Mouse (Mus musculus) layer of hippocampus, adult 8-10 months (tissue): ENCODE data around the gene Kcnip1. TPM values are rescaled to one million over a fixed set of nuclear protein-coding genes. Genes with fewer than 3 reads are reported as not detected.

Source experiments
- DNase-seq, 2 experiments: peaks; one replicate each; pipeline ENCODE4 v3.0.0; 2022; ENCODE audit warnings: low spot score in 2 of 2
- total RNA-seq, 4 experiments: library from RNA; stranded (reverse); gene quantifications; 2 replicates each; pipeline ENCODE4 v1.2.4; 2022

Kcnip1 gene
- total RNA-seq = 10 to 100 TPM; 17.4 to 21.0 (median 18.9) TPM

DNA sequence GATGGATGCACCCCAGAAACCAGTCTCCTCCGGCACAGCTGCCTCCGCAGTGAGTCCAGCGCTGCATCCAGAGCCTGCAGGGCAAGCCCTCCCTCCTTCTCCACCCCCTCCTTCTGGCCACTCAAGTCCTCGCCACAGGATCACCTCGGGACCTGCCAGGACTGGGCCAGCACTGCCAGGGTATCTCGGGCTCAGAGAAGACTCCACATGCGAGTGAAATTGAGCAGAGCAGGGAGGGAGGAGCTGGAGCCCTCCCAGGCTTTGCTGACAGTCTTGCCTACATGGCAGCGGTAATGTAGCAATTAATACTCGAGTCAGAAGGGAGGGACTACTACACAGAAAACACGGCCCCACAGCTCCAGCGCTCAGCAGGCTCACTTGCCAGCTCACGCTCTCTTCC, at the start of gene Kcnip1:
Gene Kcnip1, minus strand, starts transcription at position 215 of the 400 bp plus-strand sequence.
- DNase-seq = no peak

DNA sequence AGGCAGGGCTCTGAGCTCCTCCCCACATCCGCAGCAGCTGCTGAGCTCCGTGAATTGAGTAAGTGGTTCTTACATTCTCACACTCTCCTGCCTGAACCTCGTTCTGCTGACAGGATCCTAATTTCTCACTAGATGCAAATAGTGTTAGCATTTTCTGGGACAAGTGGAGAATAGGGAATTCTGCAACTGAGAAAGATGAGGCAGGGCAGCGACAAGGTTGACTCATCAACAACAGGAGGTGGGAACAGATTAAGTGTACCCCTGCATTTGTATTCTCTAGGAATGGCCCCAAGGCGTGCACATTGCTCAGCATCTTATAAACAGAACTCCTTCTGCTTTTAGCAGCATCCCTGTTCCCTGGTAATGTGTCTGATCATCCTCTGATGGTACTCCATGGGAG, 47.1 kb upstream of the Kcnip1 start:
- no peak for DNase-seq

DNA sequence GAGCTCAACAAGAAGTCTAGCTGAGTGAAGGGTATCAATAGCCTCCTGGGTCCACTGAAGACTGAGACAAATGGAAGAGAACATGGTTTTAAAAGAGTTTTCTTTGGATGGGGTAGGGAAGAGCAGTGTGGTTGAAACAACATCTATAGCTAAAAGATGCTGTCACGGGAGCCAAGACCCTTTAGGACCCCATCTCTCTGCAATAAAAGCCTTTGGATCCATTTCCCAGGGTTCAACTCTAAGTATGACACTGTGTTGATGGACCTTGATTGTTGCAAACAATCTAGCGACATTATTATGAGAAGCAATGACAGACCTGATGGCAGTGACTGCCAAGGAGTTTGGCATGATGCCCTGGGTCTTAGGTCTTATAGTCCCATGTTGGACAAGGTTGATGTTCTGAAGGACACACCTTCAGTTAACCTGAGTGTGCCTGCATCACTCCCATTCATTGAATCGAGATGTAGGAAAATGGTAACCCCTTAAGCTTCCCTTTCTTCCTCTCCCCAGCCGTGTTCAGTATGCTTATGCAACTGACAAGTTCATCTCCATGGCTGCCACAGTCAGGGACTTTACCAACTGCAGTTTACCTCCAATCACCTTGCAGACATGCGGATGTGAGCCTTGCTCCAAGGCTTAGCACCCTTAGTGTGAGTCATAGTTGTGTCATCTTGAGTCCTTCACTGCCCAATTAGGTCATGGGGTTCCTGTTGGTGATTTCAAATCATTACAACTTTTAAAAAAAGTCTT, 43.1 kb upstream of the Kcnip1 start:
- no peak for DNase-seq

DNA sequence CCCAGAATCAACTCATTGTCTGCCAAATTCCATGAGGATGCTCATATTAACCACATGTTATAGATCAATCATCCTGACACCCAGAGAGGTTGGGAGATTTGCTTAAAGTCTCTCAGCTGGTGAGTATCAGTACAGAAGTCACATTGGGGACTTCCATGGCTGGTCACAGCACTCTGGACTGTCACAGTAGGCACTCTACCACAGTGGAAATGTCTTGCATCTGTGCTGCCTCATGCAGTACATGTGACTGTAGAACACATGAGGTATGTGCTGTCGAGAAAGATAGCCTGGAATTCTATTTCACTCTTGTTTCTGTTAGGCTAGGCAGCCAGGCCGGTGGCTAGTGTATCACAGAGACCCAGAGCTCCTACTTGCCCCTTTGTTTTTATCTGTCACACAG, 41.8 kb upstream of the Kcnip1 start:
- DNase-seq = no peak

DNA sequence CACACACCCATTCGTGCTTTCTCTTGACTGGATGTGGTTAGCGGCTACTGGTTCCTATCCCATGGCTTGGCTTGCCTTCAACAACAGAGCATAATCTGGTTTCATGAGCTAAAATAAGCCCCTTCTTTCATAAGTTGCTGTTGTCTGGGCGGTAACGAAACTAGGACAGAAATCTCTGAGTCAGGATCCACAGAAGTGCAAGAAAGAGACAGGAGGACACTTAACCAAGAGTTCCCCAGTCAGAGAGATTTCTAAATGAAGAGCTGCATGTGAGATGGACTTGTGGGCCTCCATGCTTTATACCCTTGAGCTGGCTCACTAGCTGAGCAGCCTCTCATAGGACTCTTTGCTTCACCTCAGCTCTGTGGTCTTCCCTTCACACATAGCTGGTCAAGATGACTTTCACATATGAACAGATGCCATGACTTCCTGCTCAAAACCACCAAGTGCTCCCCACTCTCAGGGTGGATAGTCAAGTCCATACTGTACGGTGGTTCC, 41.1 kb upstream of the Kcnip1 start:
- no peak for DNase-seq

DNA sequence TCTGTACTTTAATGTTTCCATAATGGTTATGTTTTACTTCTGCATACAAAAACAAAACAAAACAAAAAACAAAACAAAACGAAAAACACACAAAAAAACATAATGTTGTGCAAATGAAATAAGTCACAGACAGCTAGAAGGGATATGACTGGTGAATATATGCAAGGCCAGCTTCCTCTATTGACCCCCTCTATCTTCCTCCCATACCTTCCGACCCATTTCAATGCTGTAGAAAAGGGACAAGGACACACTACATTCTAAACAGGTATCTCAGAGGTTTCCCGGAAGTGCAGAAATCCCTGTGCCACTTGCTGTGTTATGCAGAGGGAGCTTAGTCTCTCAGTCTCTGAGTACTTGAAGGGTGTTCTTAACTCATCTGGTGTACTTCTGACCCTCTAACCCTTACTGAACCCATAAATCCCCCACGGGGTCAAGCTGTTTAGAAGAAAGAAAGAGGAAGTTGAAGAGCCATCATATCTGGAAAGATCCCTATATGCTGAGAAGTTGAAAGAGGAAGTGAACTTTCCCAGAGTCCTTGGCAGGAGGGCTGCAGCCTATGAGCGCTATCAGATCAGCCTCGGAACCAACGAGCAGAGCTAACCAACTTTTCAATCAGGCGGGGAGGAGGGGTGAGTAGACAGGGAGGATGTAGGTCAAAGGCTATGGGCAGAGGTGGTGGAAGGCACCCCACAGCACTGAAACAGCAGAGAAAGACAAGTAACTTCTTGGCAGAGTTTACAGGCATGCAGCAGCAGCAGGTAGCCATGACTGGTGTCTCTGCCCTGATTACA, 38.3 kb upstream of the Kcnip1 start:
- DNase-seq = no peak

DNA sequence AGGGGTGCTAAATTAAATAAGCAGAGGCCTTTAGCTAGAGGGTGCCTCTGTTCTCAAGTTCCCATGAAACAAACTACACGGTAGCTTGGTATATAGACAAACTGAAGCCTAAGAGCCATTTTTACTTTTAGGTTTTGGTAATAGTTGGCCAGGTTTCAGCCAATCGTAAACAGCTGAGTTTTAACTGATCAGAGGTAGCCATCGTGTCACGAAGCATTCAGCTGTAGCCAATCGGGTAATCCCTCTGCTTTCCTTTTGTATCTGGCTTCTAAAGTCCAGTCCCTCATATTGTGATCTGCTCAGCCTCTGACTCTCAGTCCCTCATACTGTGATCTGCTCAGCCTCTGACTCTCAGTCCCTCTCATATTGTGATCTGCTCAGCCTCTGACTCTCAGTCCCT, 36.7 kb upstream of the Kcnip1 start:
- DNase-seq = no peak

DNA sequence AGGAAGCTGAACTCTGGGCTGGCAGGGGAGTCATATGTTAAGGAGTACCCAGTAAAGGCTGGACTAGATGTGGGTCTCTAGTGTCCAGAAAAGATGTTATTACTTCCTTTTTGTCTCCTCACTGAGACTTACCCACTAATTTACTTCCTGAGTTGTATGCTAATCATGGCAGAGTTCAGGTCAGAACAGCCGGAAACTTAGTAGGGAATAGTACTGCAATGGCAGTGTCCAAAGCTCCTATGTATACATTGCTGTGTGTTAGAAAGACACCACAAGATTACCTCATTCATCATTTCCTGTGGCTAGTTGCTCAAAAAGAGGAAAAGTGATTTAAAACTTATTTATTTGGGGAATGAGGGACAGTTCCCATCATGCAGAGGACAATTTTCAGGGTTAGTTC, 32.1 kb upstream of the Kcnip1 start:
- DNase-seq = no peak

DNA sequence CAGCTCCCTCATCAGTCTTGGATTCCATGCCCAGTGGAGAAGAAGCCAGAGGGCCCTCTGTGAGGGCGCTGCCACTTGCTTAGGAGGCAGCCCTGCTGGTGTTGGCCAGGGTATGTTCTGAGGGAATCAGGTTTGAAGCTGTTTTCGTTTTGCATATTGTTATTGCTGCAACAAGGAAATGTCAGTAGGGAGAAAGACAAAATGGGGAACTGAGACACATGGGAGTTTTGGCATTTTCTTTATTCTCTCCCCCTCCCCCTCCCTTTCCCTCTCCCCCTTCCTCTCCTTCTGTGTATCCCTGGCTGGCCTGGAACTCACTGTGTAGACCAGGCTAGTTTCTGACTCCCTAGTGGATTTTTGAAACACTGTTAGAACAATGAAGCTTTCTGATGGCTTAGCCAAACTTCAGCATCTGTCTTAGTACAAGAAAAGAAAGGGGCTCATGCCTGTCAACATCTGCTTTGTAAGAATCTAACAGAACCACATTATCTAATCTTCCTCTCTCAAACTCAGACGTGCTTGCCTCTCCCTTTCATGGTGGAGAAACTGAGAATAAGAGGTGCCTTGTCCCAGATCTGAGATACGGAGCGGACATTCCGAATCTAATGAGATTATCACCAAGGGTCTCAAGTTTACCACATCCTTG, 19.2 kb upstream of the Kcnip1 start:
- DNase-seq = no peak

DNA sequence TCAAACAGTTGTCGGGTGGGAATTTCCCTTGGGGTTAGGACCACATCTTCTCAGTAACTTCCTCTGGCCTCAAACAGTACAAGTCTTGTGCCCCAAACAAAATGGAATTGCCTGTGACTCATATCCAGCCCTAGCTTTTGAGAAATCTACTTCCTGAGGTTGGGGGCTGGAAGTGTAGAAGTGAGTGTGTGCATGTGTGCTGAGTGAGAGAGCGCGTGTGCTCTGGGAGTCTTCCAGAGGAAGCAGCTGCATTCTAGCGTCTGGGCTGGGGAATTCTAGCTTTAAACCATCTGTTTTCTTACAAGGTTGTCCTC, 17.9 kb upstream of the Kcnip1 start:
- no peak for DNase-seq

DNA sequence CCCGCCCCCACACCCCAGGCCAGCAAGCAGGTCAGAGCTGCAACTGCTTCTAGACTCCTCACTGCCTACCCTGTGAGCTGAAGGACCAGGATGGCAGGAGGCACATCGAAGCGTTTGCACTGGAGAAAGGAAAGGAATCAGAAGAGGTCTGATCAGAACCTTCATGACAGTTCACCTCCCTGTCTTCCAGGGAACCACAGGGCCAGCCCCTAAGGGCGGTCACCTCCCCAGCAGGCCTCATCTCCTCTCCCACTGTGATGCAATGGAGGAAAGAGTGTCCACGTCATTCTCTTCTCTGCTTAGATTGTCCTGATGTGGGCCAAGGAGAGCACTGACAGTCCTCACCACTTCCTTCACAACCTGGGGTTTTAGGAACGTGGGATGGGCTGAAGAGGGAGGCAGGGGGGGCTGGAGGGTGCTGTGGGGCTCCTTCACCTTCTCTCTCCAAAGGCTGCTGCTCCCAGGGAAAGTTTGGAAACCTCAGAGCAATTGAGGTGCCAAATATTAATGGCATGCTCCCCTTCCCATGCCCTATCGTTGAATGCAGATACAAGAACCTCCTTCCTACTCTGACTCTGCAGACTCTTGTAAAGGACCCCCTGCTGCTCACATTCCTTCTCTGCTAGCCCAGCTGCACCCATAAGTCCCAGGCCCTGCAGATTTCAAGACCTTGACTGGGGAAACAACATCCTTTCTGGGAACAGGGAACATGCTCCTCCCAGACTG, 17.3 kb upstream of the Kcnip1 start:
- DNase-seq = no peak

DNA sequence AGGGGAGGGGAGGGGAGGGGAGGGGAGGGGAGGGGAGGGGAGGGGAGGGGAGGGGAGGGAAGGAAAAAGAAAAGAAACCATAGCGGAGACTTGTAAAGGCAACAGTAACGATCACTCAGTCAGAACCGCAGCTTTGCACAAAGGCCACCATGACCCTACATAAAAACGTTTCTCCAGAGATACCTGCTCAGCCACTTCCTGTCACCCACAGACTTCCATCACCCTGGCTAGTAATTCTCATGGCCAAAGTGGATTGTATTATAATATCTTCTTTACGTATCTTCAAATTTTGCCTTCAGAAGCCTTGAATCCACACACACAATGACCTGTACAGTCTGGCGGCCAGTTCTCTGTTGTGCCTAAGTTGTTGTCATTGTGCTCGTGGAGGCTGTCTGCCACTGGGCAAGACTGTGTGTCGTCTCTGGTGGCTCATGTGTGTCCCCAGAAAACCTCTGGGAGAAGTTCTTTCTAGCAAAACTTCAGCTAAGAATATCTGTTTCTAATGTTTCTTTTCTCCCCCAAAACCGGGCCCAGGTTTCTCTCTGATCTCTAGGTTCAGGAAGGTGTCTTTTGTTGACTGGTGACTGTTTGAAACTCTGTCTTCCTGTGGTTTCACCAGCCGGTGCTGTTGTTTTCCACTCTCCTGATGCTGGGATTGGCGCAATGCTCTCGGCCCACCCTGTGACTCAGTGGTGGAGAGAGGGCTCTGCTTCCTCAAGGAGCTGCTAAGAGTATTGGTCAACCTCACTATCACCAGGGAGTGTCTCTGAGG, 16.6 kb upstream of the Kcnip1 start:
- DNase-seq = no peak

DNA sequence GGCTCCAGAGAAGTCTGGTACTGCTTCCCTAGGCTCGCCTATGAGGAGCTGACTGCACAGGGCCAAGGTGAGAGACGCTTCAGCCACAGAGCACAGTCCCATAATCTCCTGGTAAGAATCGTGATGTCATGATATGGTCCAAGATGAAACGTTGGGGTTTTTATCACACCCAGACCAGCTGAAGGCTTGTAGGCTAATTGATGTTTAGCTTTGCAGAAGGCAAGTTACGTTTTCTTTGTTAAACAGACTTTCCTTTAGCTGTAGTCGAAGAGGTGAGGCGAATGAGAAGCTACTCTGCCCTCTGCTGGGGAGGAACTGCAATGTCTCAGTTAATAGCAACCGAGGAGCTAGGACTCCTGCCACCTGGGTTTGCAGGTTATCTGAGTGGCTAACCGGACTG, 15.8 kb upstream of the Kcnip1 start:
- peak; percentile 22 to 46 for DNase-seq

DNA sequence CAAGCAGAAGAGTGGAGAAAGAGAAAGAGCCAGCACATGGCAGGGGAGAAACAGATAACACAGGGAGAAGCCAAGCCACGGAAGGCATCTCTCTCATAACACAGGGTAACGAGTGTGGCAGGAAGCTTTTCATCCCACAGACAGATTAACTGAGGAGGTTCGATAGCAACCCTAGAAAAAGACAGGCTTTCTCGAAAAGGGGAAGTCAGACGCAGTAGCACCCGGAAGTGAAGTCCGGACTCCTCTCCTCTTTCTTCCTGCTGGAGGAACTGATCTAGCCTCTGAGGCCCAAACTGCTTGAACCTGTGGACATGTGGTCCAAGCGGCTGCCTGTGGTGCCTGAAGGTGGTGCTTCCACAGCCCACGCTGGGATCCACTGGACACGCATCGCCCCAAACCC, 15.3 kb upstream of the Kcnip1 start:
- DNase-seq = no peak

DNA sequence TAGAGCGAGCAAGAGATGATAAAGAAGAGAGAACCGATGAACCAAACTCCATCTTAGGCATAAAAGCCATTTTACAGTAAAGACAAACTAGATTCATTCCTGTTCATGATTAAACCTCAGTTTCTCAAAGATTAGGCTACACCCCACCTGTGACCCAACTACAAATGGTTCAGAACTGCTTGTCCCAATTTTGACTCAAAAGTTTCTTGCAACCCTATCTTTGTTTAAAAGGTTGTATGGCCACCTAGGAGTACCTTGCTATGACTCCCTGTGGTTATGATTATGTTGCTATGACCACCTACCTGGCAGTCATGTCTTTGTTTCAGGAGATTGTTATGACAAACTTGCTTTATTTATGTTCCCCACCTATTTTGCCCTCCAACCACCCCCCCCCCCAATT, 14.7 kb upstream of the Kcnip1 start:
- DNase-seq = no peak

DNA sequence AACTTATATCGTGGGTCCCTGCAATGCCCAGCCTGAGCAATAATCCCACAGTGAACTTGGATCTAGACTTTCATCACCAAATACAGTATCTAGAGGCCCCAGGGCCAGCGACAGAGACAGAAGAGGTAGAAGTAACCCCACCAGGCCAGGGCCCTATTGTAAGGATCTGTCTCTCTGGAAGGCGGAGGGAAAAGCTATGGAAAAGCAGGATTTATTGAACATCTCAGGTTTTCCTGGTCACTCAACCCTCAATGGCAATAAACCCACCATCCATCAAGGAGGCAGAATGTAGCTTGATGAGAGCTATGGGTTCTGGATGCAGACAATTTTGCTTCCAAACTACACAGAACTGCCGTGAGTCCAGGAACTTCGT, 9.6 kb upstream of the Kcnip1 start:
- no peak for DNase-seq

DNA sequence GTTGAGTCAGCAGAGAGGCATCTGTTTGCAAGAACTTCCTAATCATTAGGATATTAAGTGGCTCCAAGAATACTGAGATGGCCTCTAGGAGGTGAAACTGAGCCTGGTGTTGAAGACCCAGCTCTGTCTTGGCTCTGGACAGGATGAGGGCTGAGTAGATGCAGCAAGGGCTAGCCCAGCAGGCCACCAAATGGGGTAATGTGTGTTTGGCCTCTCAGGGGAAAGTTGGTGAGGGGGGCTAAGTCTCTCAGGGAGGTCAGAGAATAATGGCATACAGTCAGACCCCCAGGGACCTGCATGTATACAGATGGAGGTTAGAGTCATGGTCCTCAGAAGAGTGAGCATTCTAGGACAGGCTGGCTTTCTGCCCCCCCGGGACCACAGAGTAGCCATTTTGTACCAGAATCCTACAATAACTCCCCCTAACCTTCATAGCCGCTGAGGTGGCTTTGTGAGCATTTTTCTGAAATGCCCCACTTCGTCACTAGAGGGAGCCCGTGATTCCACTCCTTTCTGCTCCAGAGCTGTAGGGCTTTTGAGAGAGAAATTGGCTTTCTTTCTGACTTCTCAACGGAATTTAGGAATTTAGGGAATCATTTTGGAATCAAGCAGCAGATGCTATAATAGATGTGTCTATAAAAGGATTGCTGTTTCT, 9.1 kb upstream of the Kcnip1 start:
- peak in 1 of 2 experiments; percentile 65 for DNase-seq

DNA sequence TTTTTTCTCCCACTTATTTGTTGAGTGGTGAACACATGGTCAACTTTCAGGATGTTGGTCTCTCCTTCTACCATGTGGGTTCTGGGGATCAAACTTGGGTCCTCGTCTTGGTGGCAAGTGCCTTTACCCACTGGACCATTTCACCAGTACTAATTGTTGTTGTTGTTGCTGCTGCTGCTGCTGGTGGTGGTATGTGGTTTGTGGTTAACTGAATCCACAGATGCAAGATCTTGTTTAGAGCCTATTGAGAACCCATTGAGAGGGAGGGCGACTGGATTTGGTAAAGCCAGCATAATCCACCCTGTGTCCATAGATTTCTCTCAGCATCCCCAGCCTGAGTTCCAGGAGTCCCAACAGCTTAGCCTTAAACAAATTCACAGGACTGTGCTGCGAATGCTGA, 7.5 kb upstream of the Kcnip1 start:
- no peak for DNase-seq

DNA sequence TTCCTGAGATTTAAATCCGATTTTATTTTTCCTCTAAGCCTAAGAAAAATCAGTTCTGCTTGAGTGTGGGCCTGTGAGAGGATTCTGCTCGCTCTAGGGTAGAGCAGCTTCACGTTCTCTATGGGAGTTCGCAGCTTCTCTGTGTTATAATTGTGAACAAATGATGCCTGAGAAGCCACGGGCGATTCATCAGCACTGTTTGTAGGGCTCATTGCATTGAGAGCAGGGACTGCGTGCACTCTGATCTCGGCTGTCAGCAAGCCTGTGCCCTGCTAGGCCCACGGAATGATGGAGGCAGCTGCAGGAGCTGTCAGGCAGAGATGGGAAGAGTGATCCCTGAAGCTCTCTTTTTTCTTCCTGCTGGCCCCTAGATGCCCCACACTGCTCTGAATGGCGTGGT, 5.3 kb upstream of the Kcnip1 start:
- no peak for DNase-seq

DNA sequence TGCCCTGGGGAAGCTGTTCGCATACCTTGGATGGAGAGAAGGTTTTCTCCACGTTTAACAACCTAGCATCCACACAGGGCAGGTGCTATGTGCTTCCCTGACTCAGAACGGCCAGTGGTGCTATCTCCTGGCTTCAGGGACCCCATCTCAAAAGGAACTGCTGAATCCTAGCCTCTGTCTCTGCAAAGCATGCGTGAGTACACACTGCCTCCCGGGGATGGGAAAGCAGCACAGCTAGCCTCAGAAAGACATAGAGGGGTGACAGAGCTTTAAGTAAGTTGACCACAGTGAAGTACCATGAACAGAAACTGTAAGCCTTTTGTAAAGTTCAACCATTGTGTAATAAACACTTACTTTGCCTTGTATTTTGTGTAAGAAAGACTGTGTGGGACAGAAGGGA, 544 bp upstream of the Kcnip1 start:
- no peak for DNase-seq

DNA sequence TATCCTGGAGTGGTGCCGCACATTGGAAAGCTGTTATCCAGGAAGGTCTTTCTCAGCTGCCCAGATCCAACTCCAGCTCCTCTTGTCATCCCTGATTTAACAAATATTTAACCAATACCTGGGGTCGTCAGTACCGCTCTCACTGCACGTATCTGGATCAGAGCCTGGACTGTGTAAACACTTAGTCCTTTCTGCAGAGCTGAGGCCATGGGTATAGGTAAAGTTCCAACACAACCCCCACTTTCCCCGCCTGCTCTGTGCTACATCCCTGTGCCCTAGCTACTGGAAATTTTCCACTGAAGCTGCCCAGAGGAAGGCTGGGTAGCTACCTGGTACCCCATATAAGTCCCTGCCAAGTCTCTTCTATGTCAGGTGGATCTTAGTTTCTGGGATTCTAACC, 3.0 kb downstream of the Kcnip1 start:
- no peak for DNase-seq
